Mouse (Mus musculus) kidney, adult 2 months (tissue): Measurements from ENCODE around the gene Anks6.

Experiments used
- CTCF ChIP-seq: fragments of 200-500 bp; conservative IDR thresholded peaks from 2 replicates; pipeline ENCODE4 v1.5.1; 2011; ENCODE audit warnings: low read depth, mild to moderate bottlenecking, control low read depth, low read length, moderate library complexity, mixed read lengths; ENCODE audit not compliant: insufficient read depth, insufficient read length
- POLR2A ChIP-seq: fragments of 200-500 bp; IDR thresholded peaks from one replicate; pipeline ENCODE4 v1.6.1; 2011; ENCODE audit warnings: low read depth, low read length, control low read depth

DNA sequence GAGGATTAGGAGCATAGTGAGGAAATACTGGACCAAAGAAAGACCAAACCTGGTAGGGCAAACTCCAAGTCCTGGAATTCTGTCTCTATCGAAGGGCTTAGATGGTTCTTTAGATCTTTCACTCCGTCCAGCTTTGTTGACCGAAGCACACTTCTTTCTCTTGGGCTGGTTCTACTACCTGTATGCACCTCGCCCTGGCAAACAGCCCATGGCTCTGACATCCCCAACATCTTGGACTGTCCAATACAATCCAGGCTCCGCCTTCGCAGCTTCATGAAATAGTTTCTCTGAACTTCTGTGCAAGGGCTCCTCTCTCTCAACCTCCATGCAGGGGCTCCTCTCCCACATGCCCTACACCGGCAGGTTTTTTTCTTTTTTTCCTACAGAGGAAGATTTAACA lies 26.6 kb upstream of the Anks6 start:
- TF ChIP-seq CTCF (no peak), POLR2A (no peak)
